Mouse (Mus musculus): ENCODE results near the gene Usp19. TPM values are rescaled to one million over a fixed set of nuclear protein-coding genes. Genes with fewer than 3 reads are reported as not detected.

Usp19 gene
- total RNA-seq, 2 experiments from 2014 or later, result 54.7 to 63.7 TPM

GRCm38 (mm10) chr9:108546875-108547274 lies 56.5 kb downstream of the Usp19 start:
- no peak for ATAC-seq (replicated peaks; ENCODE audit: low FRiP score, poor library complexity, severe bottlenecking)

Other genes starting within 250 kb of the Usp19 start
- 11.2 and 14.3 TPM in 2 replicates for gene Dag1, start 226.6 kb upstream of the Usp19 start, total RNA-seq (2015; ENCODE audit: low replicate concordance)
- gene Dag1, start 226.6 kb upstream of the Usp19 start, total RNA-seq (2017; ENCODE audit: low replicate concordance), result 5.4 and 6.3 TPM in 2 replicates
- not detected in 2 replicates for gene Nicn1, start 200.2 kb upstream of the Usp19 start, total RNA-seq (2015; ENCODE audit: low replicate concordance)
- gene Nicn1, start 200.2 kb upstream of the Usp19 start, total RNA-seq (2017; ENCODE audit: low replicate concordance), result 0.64 and 0.91 TPM in 2 replicates
- gene Amt, start 193.7 kb upstream of the Usp19 start, total RNA-seq (2015; ENCODE audit: low replicate concordance), result not detected in 2 replicates
- not detected in 2 replicates for gene Amt, start 193.7 kb upstream of the Usp19 start, total RNA-seq (2017; ENCODE audit: low replicate concordance)
- 157 and 175 TPM in 2 replicates for gene Rhoa, start 184.5 kb upstream of the Usp19 start, total RNA-seq (2015; ENCODE audit: low replicate concordance)
- gene Rhoa, start 184.5 kb upstream of the Usp19 start, total RNA-seq (2017; ENCODE audit: low replicate concordance), result 253 and 313 TPM in 2 replicates
- gene Tcta, start 184.4 kb upstream of the Usp19 start, total RNA-seq (2015; ENCODE audit: low replicate concordance), result 5.9 and 11.5 TPM in 2 replicates
- 2.3 and 2.4 TPM in 2 replicates for gene Tcta, start 184.4 kb upstream of the Usp19 start, total RNA-seq (2017; ENCODE audit: low replicate concordance)
- gene Gpx1, start 151.7 kb upstream of the Usp19 start, total RNA-seq (2015; ENCODE audit: low replicate concordance), result 4,218 and 4,387 TPM in 2 replicates
- 2,703 and 2,741 TPM in 2 replicates for gene Gpx1, start 151.7 kb upstream of the Usp19 start, total RNA-seq (2017; ENCODE audit: low replicate concordance)
- 162 and 251 TPM in 2 replicates for gene Usp4, start 142.7 kb upstream of the Usp19 start, total RNA-seq (2015; ENCODE audit: low replicate concordance)
- 123 and 148 TPM in 2 replicates for gene Usp4, start 142.7 kb upstream of the Usp19 start, total RNA-seq (2017; ENCODE audit: low replicate concordance)
- 2.1 and 2.2 TPM in 2 replicates for gene 1700102P08Rik, start 97.8 kb upstream of the Usp19 start, total RNA-seq (2015; ENCODE audit: low replicate concordance)
- 1.2 and 4.6 TPM in 2 replicates for gene 1700102P08Rik, start 97.8 kb upstream of the Usp19 start, total RNA-seq (2017; ENCODE audit: low replicate concordance)
- not detected in 2 replicates for gene Ccdc36, start 62.1 kb upstream of the Usp19 start, total RNA-seq (2015; ENCODE audit: low replicate concordance)
- gene Ccdc36, start 62.1 kb upstream of the Usp19 start, total RNA-seq (2017; ENCODE audit: low replicate concordance), result 1.1 TPM in 1 of 2 replicates, not detected in the other
- gene BC048562, start 54.1 kb upstream of the Usp19 start, total RNA-seq (2015; ENCODE audit: low replicate concordance), result not detected in 2 replicates
- not detected in 2 replicates for gene BC048562, start 54.1 kb upstream of the Usp19 start, total RNA-seq (2017; ENCODE audit: low replicate concordance)
- 3.4 and 23.4 TPM in 2 replicates for gene Ccdc71, start 30.1 kb upstream of the Usp19 start, total RNA-seq (2015; ENCODE audit: low replicate concordance)
- gene Ccdc71, start 30.1 kb upstream of the Usp19 start, total RNA-seq (2017; ENCODE audit: low replicate concordance), result 9.5 and 14.6 TPM in 2 replicates
- gene Klhdc8b, start 29.0 kb upstream of the Usp19 start, total RNA-seq (2015; ENCODE audit: low replicate concordance), result 2.5 and 2.9 TPM in 2 replicates
- gene Klhdc8b, start 29.0 kb upstream of the Usp19 start, total RNA-seq (2017; ENCODE audit: low replicate concordance), result 5.4 TPM in 1 of 2 replicates, not detected in the other
- not detected in 2 replicates for gene Lamb2, start 10.9 kb upstream of the Usp19 start, total RNA-seq (2015; ENCODE audit: low replicate concordance)
- not detected in 2 replicates for gene Lamb2, start 10.9 kb upstream of the Usp19 start, total RNA-seq (2017; ENCODE audit: low replicate concordance)
- gene Qars, start 17.1 kb downstream of the Usp19 start, total RNA-seq (2015; ENCODE audit: low replicate concordance), result 67.5 and 85.1 TPM in 2 replicates
- gene Qars, start 17.1 kb downstream of the Usp19 start, total RNA-seq (2017; ENCODE audit: low replicate concordance), result 78.3 and 79.2 TPM in 2 replicates
- gene Qrich1, start 26.2 kb downstream of the Usp19 start, total RNA-seq (2015; ENCODE audit: low replicate concordance), result 92.6 and 141 TPM in 2 replicates
- gene Qrich1, start 26.2 kb downstream of the Usp19 start, total RNA-seq (2017; ENCODE audit: low replicate concordance), result 117 and 139 TPM in 2 replicates
- gene Impdh2, start 69.7 kb downstream of the Usp19 start, total RNA-seq (2015; ENCODE audit: low replicate concordance), result 28.8 and 75.0 TPM in 2 replicates
- gene Impdh2, start 69.7 kb downstream of the Usp19 start, total RNA-seq (2017; ENCODE audit: low replicate concordance), result 37.1 and 46.5 TPM in 2 replicates
- gene Ndufaf3, start 76.8 kb downstream of the Usp19 start, total RNA-seq (2015; ENCODE audit: low replicate concordance), result 16.3 and 22.0 TPM in 2 replicates
- 1.4 and 37.6 TPM in 2 replicates for gene Ndufaf3, start 76.8 kb downstream of the Usp19 start, total RNA-seq (2017; ENCODE audit: low replicate concordance)
- 47.8 and 48.7 TPM in 2 replicates for gene Dalrd3, start 79.3 kb downstream of the Usp19 start, total RNA-seq (2015; ENCODE audit: low replicate concordance)
- gene Dalrd3, start 79.3 kb downstream of the Usp19 start, total RNA-seq (2017; ENCODE audit: low replicate concordance), result 18.7 and 23.7 TPM in 2 replicates
- gene Wdr6, start 88.1 kb downstream of the Usp19 start, total RNA-seq (2015; ENCODE audit: low replicate concordance), result 2.9 and 6.8 TPM in 2 replicates
- 1.4 and 3.7 TPM in 2 replicates for gene Wdr6, start 88.1 kb downstream of the Usp19 start, total RNA-seq (2017; ENCODE audit: low replicate concordance)
- not detected in 2 replicates for gene P4htm, start 107.1 kb downstream of the Usp19 start, total RNA-seq (2015; ENCODE audit: low replicate concordance)
- not detected in 2 replicates for gene P4htm, start 107.1 kb downstream of the Usp19 start, total RNA-seq (2017; ENCODE audit: low replicate concordance)
- gene Arih2, start 158.8 kb downstream of the Usp19 start, total RNA-seq (2015; ENCODE audit: low replicate concordance), result 36.0 and 49.4 TPM in 2 replicates
- gene Arih2, start 158.8 kb downstream of the Usp19 start, total RNA-seq (2017; ENCODE audit: low replicate concordance), result 77.1 and 79.9 TPM in 2 replicates
- gene Slc25a20, start 171.5 kb downstream of the Usp19 start, total RNA-seq (2015; ENCODE audit: low replicate concordance), result 4.2 TPM in 1 of 2 replicates, not detected in the other
- gene Slc25a20, start 171.5 kb downstream of the Usp19 start, total RNA-seq (2017; ENCODE audit: low replicate concordance), result 2.0 and 6.9 TPM in 2 replicates
- gene Prkar2a, start 198.7 kb downstream of the Usp19 start, total RNA-seq (2015; ENCODE audit: low replicate concordance), result 1.4 and 10.9 TPM in 2 replicates
- gene Prkar2a, start 198.7 kb downstream of the Usp19 start, total RNA-seq (2017; ENCODE audit: low replicate concordance), result 1.4 and 1.5 TPM in 2 replicates

Measured in erythroid progenitor cell, adult 5-6 weeks (primary cell).